Mouse (Mus musculus) erythroblast, adult 5-6 weeks (primary cell): ENCODE measurements around the gene Shisa5. TPM values are rescaled to one million over a fixed set of nuclear protein-coding genes. Genes with fewer than 3 reads are reported as not detected.

Experiments
- ATAC-seq: replicated peaks from 2 replicates; pipeline ENCODE4 v1.8.0; 2016; ENCODE audit warnings: moderate number of reproducible peaks, mild to moderate bottlenecking, moderate TSS enrichment, inconsistent platforms; ENCODE audit not compliant: poor library complexity, low FRiP score, severe bottlenecking
- total RNA-seq, 2 experiments: library from RNA; stranded (forward) in 1 of 2; stranded (reverse) in 1 of 2; fragments of 150-400 nt in 1 of 2; fragments of 200-764, 138-1000 nt in 1 of 2; gene quantifications; 2 replicates each; pipeline versions ENCODE4 v1.2.3 to v1.2.4; 2015 to 2017; ENCODE audit warnings: low replicate concordance in 2 of 2

Gene Shisa5
- total RNA-seq, 2 experiments from 2014 or later, result 14.6 to 51.4 TPM

- ATAC-seq, result 0 out of 2 replicates have a peak, but pooled peaks have one; percentile 17
Observed at GRCm38 (mm10) chr9:109081749-109082123, 43.4 kb downstream of the Shisa5 start.

- peak; percentile 99 for ATAC-seq
Observed at GRCm38 (mm10) chr9:109082124-109082800, 43.9 kb downstream of the Shisa5 start, which contains the start of the genes Ccdc51 and Tma7. Gene Ccdc51, plus strand, starts transcription at chr9:109082493. Gene Tma7, minus strand, starts transcription at chr9:109082587.

- no peak for ATAC-seq
Observed at GRCm38 (mm10) chr9:109084922-109085321, 46.6 kb downstream of the Shisa5 start.

GRCm38 (mm10) chr9:109087987-109088386 lies 49.6 kb downstream of the Shisa5 start:
- ATAC-seq, result no peak

GRCm38 (mm10) chr9:109090446-109090845 lies 52.1 kb downstream of the Shisa5 start:
- no peak for ATAC-seq

GRCm38 (mm10) chr9:109091802-109092201 lies 53.4 kb downstream of the Shisa5 start:
- ATAC-seq, result no peak

GRCm38 (mm10) chr9:109092799-109093198 lies 54.4 kb downstream of the Shisa5 start:
- no peak for ATAC-seq

GRCm38 (mm10) chr9:109093786-109094552 lies 55.6 kb downstream of the Shisa5 start:
- ATAC-seq, result no peak

GRCm38 (mm10) chr9:109094553-109095136 lies 56.3 kb downstream of the Shisa5 start:
- no peak for ATAC-seq

- ATAC-seq, result no peak
Observed at GRCm38 (mm10) chr9:109095137-109095982, 57.0 kb downstream of the Shisa5 start, which contains the start of gene Plxnb1. Gene Plxnb1, plus strand, starts transcription at chr9:109095389.

GRCm38 (mm10) chr9:109096251-109096661 lies 57.9 kb downstream of the Shisa5 start:
- ATAC-seq, result no peak

GRCm38 (mm10) chr9:109096856-109097255 lies 58.5 kb downstream of the Shisa5 start:
- no peak for ATAC-seq

GRCm38 (mm10) chr9:109097291-109097690 lies 58.9 kb downstream of the Shisa5 start:
- no peak for ATAC-seq

GRCm38 (mm10) chr9:109097831-109098230 lies 59.5 kb downstream of the Shisa5 start:
- no peak for ATAC-seq

- ATAC-seq, result no peak
Observed at GRCm38 (mm10) chr9:109098366-109098765, 60.0 kb downstream of the Shisa5 start.

GRCm38 (mm10) chr9:109098969-109099368 lies 60.6 kb downstream of the Shisa5 start:
- ATAC-seq, result no peak

GRCm38 (mm10) chr9:109100307-109100928 lies 62.1 kb downstream of the Shisa5 start:
- no peak for ATAC-seq

GRCm38 (mm10) chr9:109101933-109102445 lies 63.6 kb downstream of the Shisa5 start:
- no peak for ATAC-seq

- ATAC-seq, result no peak
Observed at GRCm38 (mm10) chr9:109102541-109102940, 64.2 kb downstream of the Shisa5 start.
